Mouse (Mus musculus): ENCODE results near the gene Ugt1a10. TPM values are rescaled to one million over a fixed set of nuclear protein-coding genes. Genes with fewer than 3 reads are reported as not detected.

The Ugt1a10 gene
- not detected in 2 replicates for polyA plus RNA-seq (2015; fragmentation: Nextera tagmentation; extraction: Ambion mirVana)

GRCm38 (mm10) chr1:88055088-88055487, at the start of gene Ugt1a10:
TSS of gene Ugt1a10 (plus strand) at chr1:88055388.

GRCm38 (mm10) chr1:88008211-88008697, 46.9 kb upstream of the Ugt1a10 start, which contains the start of gene Usp40:
TSS of gene Usp40 (minus strand) at chr1:88008551.

GRCm38 (mm10) chr1:88070495-88070894, 15.3 kb downstream of the Ugt1a10 start, which contains the start of gene Ugt1a9:
TSS of gene Ugt1a9 (plus strand) at chr1:88070800.

DNA sequence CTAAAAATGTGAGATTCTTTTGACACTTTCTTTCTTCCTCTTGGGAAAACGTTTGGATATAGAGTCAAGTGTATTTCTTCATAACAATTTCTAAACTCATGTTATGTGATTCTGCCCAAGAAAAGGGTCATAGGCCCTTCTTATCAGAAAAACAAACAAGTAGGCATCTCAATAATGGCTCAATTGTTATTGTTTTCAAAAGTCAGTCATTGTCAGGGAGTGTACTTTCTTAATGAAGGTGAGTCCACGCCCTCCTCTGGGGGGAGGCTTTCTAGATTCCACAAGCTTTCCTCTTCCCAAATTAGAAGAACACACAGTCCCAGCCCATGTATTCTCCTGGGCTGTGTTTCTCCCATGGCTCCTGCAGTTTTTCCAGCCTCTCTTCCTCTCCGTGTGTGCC, 32.3 kb downstream of the Ugt1a10 start, which contains the start of gene Ugt1a8:
Ugt1a8 (plus strand) TSS at position 301 of the 400 bp plus-strand sequence.

GRCm38 (mm10) chr1:88094941-88095492, 39.8 kb downstream of the Ugt1a10 start, which contains the start of gene Ugt1a7c:
TSS of gene Ugt1a7c (plus strand) at chr1:88095062.

GRCm38 (mm10) chr1:88103019-88103418, 47.8 kb downstream of the Ugt1a10 start, which contains the start of gene Ugt1a6b:
TSS of gene Ugt1a6b (plus strand) at chr1:88103252.

DNA sequence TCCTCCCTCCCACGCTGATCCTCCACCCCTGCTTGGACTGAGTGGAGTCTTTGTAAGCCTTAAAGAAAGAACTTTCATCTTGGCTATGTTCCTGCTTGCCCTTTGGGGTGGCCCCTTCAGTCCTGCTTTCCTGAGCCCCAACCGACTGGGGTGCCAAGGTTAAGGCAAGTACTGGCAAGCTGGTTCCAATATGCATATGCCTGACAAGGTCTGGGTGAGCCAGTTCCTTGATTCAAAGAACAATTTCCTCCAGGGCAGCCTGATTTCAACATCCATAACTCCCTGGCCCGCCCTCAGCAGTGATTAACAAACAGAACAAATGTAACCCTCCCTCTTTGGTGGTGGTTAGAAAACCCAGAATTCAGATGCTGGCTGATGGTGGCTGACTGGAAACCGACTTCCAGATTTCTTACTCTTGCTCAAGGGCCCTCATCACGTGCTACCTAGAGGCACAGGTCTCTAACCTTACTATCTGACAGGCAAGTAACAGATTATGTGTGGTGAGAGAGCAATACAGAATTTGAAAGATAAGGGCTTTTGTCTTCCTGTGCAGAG, 79.3 kb downstream of the Ugt1a10 start, which contains the start of gene Ugt1a6a:
Ugt1a6a (plus strand) TSS at position 353 of the 555 bp plus-strand sequence.

DNA sequence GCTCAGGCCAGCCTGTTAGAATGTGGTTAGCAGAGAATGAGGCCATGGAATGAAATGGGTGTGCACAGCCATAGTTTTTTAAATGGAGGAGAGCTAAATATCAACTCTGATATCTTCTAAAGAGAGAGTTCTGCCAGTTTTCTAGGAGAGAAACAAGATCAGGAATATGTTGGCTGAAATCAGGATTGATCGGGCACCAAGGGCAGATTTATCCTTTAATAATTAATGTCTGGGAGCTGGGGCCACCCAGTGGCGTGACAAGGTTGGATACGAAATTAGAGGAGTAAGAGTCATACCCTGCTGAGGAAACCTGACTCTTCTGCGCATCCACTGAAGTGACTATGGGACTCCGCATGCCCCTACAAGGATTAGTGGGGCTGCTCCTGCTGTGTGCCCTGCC, 110.5 kb downstream of the Ugt1a10 start, which contains the start of gene Ugt1a5:
Ugt1a5 (plus strand) TSS at position 302 of the 400 bp plus-strand sequence.

DNA sequence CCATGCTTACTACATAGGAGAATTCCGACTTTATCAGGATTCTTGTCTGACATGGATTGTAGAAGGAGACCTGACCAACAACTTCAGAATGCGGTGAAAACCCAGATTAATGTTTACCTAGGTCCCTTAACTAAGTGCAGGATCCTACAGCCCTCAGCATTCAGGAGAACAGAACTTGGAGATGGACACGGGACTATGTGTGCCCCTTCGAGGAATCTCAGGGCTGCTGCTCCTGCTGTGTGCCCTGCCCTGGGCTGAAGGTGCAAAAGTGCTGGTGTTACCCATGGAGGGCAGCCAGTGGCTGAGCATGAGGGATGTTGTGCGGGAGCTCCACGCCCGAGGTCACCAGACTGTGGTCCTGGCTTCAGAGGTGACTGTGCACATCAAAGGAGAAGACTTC, 145.3 kb downstream of the Ugt1a10 start, which contains the start of gene Ugt1a2:
Ugt1a2 (plus strand) TSS at position 146 of the 400 bp plus-strand sequence.

DNA sequence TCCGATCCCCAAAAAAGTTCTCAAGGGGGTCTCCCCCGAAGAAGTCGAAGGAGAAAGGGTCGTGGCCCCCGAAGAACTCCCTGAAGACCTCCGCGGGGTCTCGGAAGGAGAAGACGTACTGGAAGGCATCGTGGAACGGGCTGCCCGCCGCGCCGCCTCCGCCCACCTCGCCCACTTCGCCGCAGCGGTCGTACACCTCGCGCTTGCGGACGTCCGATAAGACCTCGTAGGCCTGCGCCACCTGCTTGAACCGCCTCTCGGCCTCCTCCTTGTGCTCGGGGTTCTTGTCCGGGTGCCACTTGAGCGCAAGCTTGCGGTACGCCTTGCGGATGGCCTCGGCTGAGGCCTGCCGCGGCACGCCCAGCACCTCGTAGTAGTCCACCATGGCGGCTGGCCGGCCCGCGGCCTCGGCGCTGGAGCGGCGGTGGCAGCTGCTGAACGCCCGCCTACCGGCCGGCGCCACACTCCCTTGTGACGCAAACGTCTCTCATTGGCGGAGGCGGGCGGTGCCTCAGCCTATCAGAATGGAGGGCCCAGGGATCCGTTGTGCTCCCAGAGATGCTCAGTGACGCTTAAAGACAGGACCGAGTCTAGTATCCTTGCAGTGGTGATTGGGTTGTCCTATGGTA, 150.2 kb downstream of the Ugt1a10 start, which contains the start of gene Dnajb3:
Dnajb3 (minus strand) TSS at position 489 of the 629 bp plus-strand sequence.

DNA sequence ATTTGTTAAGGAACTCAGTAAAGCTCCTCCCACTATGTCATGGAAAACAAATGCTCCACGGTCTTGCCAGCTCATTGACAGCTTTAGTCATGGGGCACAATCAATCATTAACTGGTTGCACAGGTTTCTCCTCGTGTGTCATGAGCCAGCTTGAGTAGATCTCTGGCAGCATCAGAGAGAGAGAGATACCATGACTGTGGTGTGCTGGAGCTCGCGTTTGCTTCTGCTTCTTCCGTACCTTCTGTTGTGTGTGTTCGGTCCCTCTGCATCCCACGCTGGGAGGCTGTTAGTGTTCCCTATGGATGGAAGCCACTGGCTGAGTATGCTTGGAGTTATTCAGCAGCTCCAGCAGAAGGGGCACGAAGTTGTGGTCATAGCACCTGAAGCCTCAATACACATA, 156.6 kb downstream of the Ugt1a10 start, which contains the start of gene Ugt1a1:
Ugt1a1 (plus strand) TSS at position 148 of the 400 bp plus-strand sequence.

DNA sequence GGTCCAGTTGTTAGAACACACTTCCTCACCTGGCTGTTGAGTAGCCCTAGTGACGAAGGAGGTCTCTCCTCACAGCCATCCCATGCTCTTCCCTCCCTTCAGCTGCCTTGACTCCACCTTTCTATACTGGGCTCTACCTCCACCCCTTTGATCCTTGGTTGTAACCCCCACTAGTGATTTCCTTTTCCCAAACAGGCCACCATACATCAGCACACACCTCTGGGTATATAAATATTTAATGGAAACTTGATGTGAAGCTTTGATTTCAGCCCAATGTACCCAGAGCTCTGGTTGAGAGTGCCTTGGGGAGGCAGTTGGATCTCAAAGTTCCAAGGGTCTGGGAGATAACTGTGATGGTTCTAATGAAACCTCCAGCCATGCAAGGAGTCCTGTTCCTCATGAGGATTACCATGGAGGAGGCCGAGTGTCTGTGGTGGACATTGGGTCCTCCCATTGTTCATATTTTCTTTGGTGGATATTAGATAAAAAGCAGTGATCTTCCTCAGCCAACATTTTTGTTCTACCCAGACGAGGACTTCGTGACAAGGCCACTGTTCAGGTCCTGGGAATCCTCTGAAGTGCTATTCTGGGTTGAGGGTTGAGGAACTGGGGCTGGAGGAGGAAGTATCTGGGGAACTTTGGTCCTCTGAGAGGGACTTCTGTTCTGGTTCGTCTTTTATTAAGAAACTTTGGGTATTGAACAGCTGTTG, 171.6 kb downstream of the Ugt1a10 start, which contains the start of gene Mroh2a:
Mroh2a (plus strand) TSS at position 317 of the 710 bp plus-strand sequence.

Small RNAs within 50 kb of the gene (microRNA-seq; reads per million reads assigned to microRNA genes)
- not detected for gene Gm25198

Other genes with a start within 250 kb of the Ugt1a10 start
- 14.7 and 15.9 TPM in 2 replicates for gene Dgkd, start 202.1 kb upstream of the Ugt1a10 start, polyA plus RNA-seq (2015; fragmentation: Nextera tagmentation; extraction: Ambion mirVana)
- 11.9 and 12.7 TPM in 2 replicates for gene Usp40, start 46.8 kb upstream of the Ugt1a10 start, polyA plus RNA-seq (2015; fragmentation: Nextera tagmentation; extraction: Ambion mirVana)
- not detected in 2 replicates for gene Ugt1a9, start 15.4 kb downstream of the Ugt1a10 start, polyA plus RNA-seq (2015; fragmentation: Nextera tagmentation; extraction: Ambion mirVana)
- gene Ugt1a8, start 32.4 kb downstream of the Ugt1a10 start, polyA plus RNA-seq (2015; fragmentation: Nextera tagmentation; extraction: Ambion mirVana): not detected in 2 replicates
- 6.8 and 10.6 TPM in 2 replicates for gene Ugt1a7c, start 39.7 kb downstream of the Ugt1a10 start, polyA plus RNA-seq (2015; fragmentation: Nextera tagmentation; extraction: Ambion mirVana)
- gene Ugt1a6b, start 47.9 kb downstream of the Ugt1a10 start, polyA plus RNA-seq (2015; fragmentation: Nextera tagmentation; extraction: Ambion mirVana): 1.8 and 2.5 TPM in 2 replicates
- gene Ugt1a6a, start 79.4 kb downstream of the Ugt1a10 start, polyA plus RNA-seq (2015; fragmentation: Nextera tagmentation; extraction: Ambion mirVana): 21.8 and 27.6 TPM in 2 replicates
- not detected in 2 replicates for gene Ugt1a5, start 110.6 kb downstream of the Ugt1a10 start, polyA plus RNA-seq (2015; fragmentation: Nextera tagmentation; extraction: Ambion mirVana)
- gene Ugt1a2, start 145.2 kb downstream of the Ugt1a10 start, polyA plus RNA-seq (2015; fragmentation: Nextera tagmentation; extraction: Ambion mirVana): not detected in 2 replicates
- 6.6 and 7.7 TPM in 2 replicates for gene Dnajb3, start 150.4 kb downstream of the Ugt1a10 start, polyA plus RNA-seq (2015; fragmentation: Nextera tagmentation; extraction: Ambion mirVana)
- gene Ugt1a1, start 156.6 kb downstream of the Ugt1a10 start, polyA plus RNA-seq (2015; fragmentation: Nextera tagmentation; extraction: Ambion mirVana): 13.2 and 13.8 TPM in 2 replicates
- 0.16 and 0.17 TPM in 2 replicates for gene Mroh2a, start 171.6 kb downstream of the Ugt1a10 start, polyA plus RNA-seq (2015; fragmentation: Nextera tagmentation; extraction: Ambion mirVana)
- gene Hjurp, start 222.2 kb downstream of the Ugt1a10 start, polyA plus RNA-seq (2015; fragmentation: Nextera tagmentation; extraction: Ambion mirVana): 35.4 and 44.6 TPM in 2 replicates
- gene Trpm8, start 222.3 kb downstream of the Ugt1a10 start, polyA plus RNA-seq (2015; fragmentation: Nextera tagmentation; extraction: Ambion mirVana): not detected in 2 replicates

Data from urinary bladder, postnatal 0 days (tissue).